In genomic region chr5:122798557-122799378, GRCm38 (mm10) we compare ENCODE assay signal across 7 mouse cellular contexts. TPM values are rescaled to one million over a fixed set of nuclear protein-coding genes. Genes with fewer than 3 reads are reported as not detected.
DNase-seq lines count a peak whose midpoint lies in the region; ATAC-seq lines count a peak whose summit lies in the region.

No protein-coding gene starts in this region.

- H3K36me3 ChIP-seq in kidney, embryonic 15.5 days, result peaks cover 96% of the 10 kb centered on the region
- peaks cover 63% of the 10 kb centered on the region for H3K36me3 ChIP-seq in neural tube, embryonic 14.5 days (ENCODE audit: control insufficient read depth, insufficient read depth, low read length)

- no peaks in the 10 kb centered on the region for H3K9me3 ChIP-seq in kidney, embryonic 15.5 days (replicated peaks)
- no peaks in the 10 kb centered on the region for H3K9me3 ChIP-seq in neural tube, embryonic 14.5 days (ENCODE audit: control insufficient read depth, low read length)

- no peak overlapping the region for H3K9ac ChIP-seq in kidney, embryonic 15.5 days
- H3K9ac ChIP-seq in neural tube, embryonic 14.5 days (replicated peaks; ENCODE audit: low read depth, low read length), result no peak overlapping the region

- H3K4me2 ChIP-seq in kidney, embryonic 15.5 days, result no peak overlapping the region
- no peak overlapping the region for H3K4me2 ChIP-seq in neural tube, embryonic 14.5 days (ENCODE audit: low read depth, low read length)

- WGBS in kidney, embryonic 15.5 days, result 75% methylated on average over 17 of the region's 17 CpGs
- 60% methylated on average over 17 of the region's 17 CpGs for WGBS in neural tube, embryonic 14.5 days

- H3K4me3 ChIP-seq in kidney, embryonic 15.5 days (replicated peaks), result no peak overlapping the region
- H3K4me3 ChIP-seq in neural tube, embryonic 14.5 days (ENCODE audit: low read depth, low read length), result no peak overlapping the region

- no peaks in the 10 kb centered on the region for H3K27me3 ChIP-seq in kidney, embryonic 15.5 days
- no peaks in the 10 kb centered on the region for H3K27me3 ChIP-seq in neural tube, embryonic 14.5 days (ENCODE audit: control insufficient read depth, insufficient read depth, low read length)

- peak; percentile 73 to 83 for DNase-seq in adrenal gland, adult (ENCODE audit: inconsistent age in 2 of 2, low spot score in 1 of 2)
- DNase-seq in cerebellum, adult 11-12 months, result peak; percentile 70
- DNase-seq in heart, adult 18-20 months, result peak; percentile 75 to 85
- DNase-seq in liver, result peak; percentile 71
- DNase-seq in urinary bladder, postnatal 25 days (ENCODE audit: low spot score), result peak; percentile 44

- 0 out of 2 replicates have a peak, but pooled peaks have one; percentile 22 for ATAC-seq in kidney, embryonic 15.5 days (replicated peaks; ENCODE audit: low FRiP score)
- ATAC-seq in neural tube, embryonic 14.5 days (ENCODE audit: low read depth), result peak; percentile 54; the same call in 1 of the 2 replicates

- no peak overlapping the region for H3K27ac ChIP-seq in kidney, embryonic 15.5 days
- peak overlapping the region; percentile 52 for H3K27ac ChIP-seq in neural tube, embryonic 14.5 days (ENCODE audit: low read depth, low read length)

- no peaks in the 10 kb centered on the region for H3K4me1 ChIP-seq in kidney, embryonic 15.5 days
- peaks cover 11% of the 10 kb centered on the region; the same call in 1 of the 2 replicates for H3K4me1 ChIP-seq in neural tube, embryonic 14.5 days (ENCODE audit: control insufficient read depth, insufficient read depth, low read length)

RNA-seq across cellular contexts. Expression of gene Camkk2, which starts 19.6 kb away (rescaled TPM):
- 10 to 100 TPM in 1 of 2 experiments, 1 to 10 TPM in 1; 8.6 to 12.1 TPM for total RNA-seq in heart, adult 18-20 months (2021)
- 35.5 and 39.5 TPM in 2 replicates for polyA plus RNA-seq in kidney, embryonic 15.5 days (2015; fragmentation: Nextera tagmentation; extraction: Ambion mirVana)
- 61.8 and 62.7 TPM in 2 replicates for polyA plus RNA-seq in neural tube, embryonic 14.5 days (2014; fragmentation: Nextera tagmentation; extraction: Ambion mirVana)

RNA-seq across cellular contexts. Expression of gene Anapc5, which starts 22.4 kb away (rescaled TPM):
- total RNA-seq in heart, adult 18-20 months (2021), result 100 to 1,000 TPM; 156 to 162 TPM
- polyA plus RNA-seq in kidney, embryonic 15.5 days (2015; fragmentation: Nextera tagmentation; extraction: Ambion mirVana), result 420 and 439 TPM in 2 replicates
- polyA plus RNA-seq in neural tube, embryonic 14.5 days (2014; fragmentation: Nextera tagmentation; extraction: Ambion mirVana), result 488 and 511 TPM in 2 replicates

RNA-seq across cellular contexts. Expression of gene Rnf34, which starts 51.1 kb away (rescaled TPM):
- total RNA-seq in heart, adult 18-20 months (2021), result 10 to 100 TPM; 28.8 to 31.7 TPM
- polyA plus RNA-seq in kidney, embryonic 15.5 days (2015; fragmentation: Nextera tagmentation; extraction: Ambion mirVana), result 32.3 and 34.2 TPM in 2 replicates
- 51.3 and 53.0 TPM in 2 replicates for polyA plus RNA-seq in neural tube, embryonic 14.5 days (2014; fragmentation: Nextera tagmentation; extraction: Ambion mirVana)
